Mouse (Mus musculus): Measurements from ENCODE around the gene Spty2d1. TPM values are rescaled to one million over a fixed set of nuclear protein-coding genes. Genes with fewer than 3 reads are reported as not detected.

The Spty2d1 gene
- polyA plus RNA-seq, 1 experiment from 2014 or later: 9.8 TPM

DNA sequence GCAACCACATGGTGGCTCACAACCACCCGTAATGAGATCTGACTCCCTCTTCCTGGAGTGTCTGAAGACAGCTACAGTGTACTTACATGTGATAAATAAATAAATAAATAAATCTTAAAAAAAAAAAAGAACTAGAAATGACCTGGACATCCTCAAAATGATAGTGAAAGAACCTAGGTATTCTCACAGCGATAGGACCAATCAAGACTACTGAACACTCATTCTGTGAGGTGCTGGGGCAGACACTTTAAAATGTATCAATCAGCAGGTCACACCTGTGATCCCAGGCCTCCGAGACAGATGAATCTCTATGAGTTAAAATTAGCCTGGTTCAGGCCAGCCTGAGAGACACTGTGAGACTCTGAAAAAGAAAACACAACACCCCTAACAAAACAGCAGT, 8.4 kb upstream of the Spty2d1 start:
- no peak overlapping the region for H3K4me3 ChIP-seq
- ATAC-seq (ENCODE audit: low FRiP score): no peak
- peaks cover 7% of the 10 kb centered on the region for H3K4me1 ChIP-seq (replicated peaks)
- no peaks in the 10 kb centered on the region for H3K9me3 ChIP-seq
- H3K27ac ChIP-seq: no peak overlapping the region
- H3K4me2 ChIP-seq: no peak overlapping the region
- no peaks in the 10 kb centered on the region for H3K36me3 ChIP-seq
- WGBS: 77% methylated on average over 3 of the region's 3 CpGs
- 0 out of 2 replicates have a peak, but pooled peaks cover 3% of the 10 kb centered on the region for H3K27me3 ChIP-seq
- no peak overlapping the region for H3K9ac ChIP-seq

- H3K4me3 ChIP-seq: peak overlapping the region; percentile 26
- H3K4me2 ChIP-seq: peak overlapping the region; percentile 50
- peak overlapping the region; percentile 48; the same call in 1 of the 2 replicates for H3K27ac ChIP-seq
- H3K9me3 ChIP-seq: no peaks in the 10 kb centered on the region
- 10% methylated on average over 6 of the region's 6 CpGs for WGBS
- peak overlapping the region; percentile 60 for H3K9ac ChIP-seq
- no peaks in the 10 kb centered on the region for H3K36me3 ChIP-seq
- ATAC-seq (ENCODE audit: low FRiP score): peak; percentile 89
- H3K27me3 ChIP-seq: 0 out of 2 replicates have a peak, but pooled peaks cover 3% of the 10 kb centered on the region
- H3K4me1 ChIP-seq (replicated peaks): peaks cover 7% of the 10 kb centered on the region
These were observed 7.3 kb upstream of the Spty2d1 start for GRCm38 (mm10) chr7:47015390-47016065.

DNA sequence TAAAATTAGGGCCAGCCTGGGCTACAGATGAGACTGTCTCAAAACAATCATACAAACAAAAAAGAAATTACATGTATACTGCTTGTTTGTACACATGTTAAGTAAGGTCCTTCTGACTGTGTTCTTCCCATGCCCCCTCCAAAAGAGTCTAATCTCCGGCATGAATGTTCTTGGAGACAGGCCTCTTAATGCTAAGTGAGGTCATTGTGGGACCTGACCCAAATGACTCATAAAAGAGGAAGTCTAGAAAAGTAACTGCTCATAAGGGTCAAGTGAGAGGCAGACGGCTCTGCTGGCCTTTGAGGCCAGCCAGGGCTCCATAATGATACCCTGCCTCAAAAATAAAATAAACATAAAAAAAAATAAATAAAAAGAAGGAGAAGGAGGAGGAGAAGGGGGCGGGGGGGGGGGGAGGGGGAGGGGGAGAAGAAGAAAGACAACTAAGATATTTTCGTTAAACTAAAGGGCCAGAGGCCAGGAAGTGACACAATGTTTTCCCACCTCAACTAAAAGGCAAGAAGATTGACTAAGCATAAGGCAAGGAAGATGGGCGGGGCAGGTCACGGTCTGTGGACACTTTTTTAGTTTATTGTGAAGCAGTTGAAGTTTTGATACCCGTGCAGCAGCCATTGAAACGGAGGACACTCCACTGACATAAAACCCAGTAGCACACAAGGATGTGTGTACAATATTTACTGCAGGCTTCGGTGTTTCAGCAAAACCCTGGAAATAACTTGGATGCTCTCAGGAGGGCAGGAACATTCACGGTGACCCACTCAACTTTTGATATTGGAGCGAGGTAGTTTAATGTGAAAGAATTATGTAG, 6.6 kb upstream of the Spty2d1 start:
- WGBS: 54% methylated on average over 10 of the region's 11 CpGs
- Histone ChIP-seq H3K27ac (0 out of 2 replicates have a peak overlapping the region, but pooled peaks have one; percentile 48), H3K4me2 (no peak overlapping the region), H3K4me1 (replicated peaks) (peaks cover 14% of the 10 kb centered on the region), H3K9me3 (no peaks in the 10 kb centered on the region), H3K27me3 (no peaks in the 10 kb centered on the region), H3K4me3 (no peak overlapping the region), H3K36me3 (no peaks in the 10 kb centered on the region), H3K9ac (no peak overlapping the region)
- ATAC-seq (ENCODE audit: low FRiP score): no peak

GRCm38 (mm10) chr7:47013131-47013767, 5.0 kb upstream of the Spty2d1 start:
- Histone ChIP-seq H3K4me2 (no peak overlapping the region), H3K9me3 (no peaks in the 10 kb centered on the region), H3K27me3 (no peaks in the 10 kb centered on the region), H3K4me3 (no peak overlapping the region), H3K9ac (no peak overlapping the region), H3K36me3 (no peaks in the 10 kb centered on the region), H3K27ac (no peak overlapping the region), H3K4me1 (replicated peaks) (peaks cover 24% of the 10 kb centered on the region)
- 55% methylated on average over 9 of the region's 9 CpGs for WGBS
- ATAC-seq (ENCODE audit: low FRiP score): no peak

- WGBS: 0% methylated on average over 25 of the region's 25 CpGs
- Histone ChIP-seq H3K4me3 (peak overlapping the region; percentile 68), H3K4me2 (peak overlapping the region; percentile 91)
These were observed 418 bp downstream of the Spty2d1 start for GRCm38 (mm10) chr7:47007818-47008167.

DNA sequence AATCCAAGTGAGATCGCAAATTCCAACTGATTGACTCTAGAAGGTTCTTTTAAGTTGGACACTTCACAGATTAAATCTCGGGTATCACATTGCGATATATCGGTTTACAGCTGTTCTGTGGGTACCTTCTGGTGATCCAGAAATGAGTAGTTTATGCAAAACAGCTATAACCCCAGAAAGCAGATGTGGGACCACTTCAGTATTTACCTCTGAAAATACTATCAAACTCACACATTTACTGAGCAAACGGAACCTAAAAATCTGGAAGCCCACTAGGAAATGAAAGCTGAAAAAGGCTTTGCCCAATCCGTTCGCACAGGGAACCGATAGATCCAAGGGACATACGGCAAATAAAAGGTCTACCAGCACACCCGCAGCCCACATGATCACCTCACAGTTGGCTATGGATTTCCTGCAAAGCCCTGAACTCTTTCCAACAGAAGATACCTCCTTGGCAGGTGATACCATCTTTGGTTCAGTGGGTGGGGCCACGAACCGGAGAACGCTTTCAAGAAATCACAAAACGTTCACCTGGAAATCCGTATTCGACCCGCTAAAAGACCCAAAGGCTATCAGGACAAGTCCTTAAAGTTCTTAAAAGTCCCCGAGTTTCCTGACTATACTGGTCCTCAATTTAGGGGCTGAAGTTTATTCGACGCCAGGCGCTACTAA, 966 bp downstream of the Spty2d1 start:
- Histone ChIP-seq H3K36me3 (no peaks in the 10 kb centered on the region), H3K4me3 (peak overlapping the region; percentile 68), H3K27ac (peak overlapping the region; percentile 89), H3K9ac (peak overlapping the region; percentile 82), H3K27me3 (no peaks in the 10 kb centered on the region), H3K9me3 (no peaks in the 10 kb centered on the region), H3K4me2 (peak overlapping the region; percentile 91), H3K4me1 (replicated peaks) (peaks cover 51% of the 10 kb centered on the region)
- no peak for ATAC-seq (ENCODE audit: low FRiP score)
- 27% methylated on average over 21 of the region's 21 CpGs for WGBS

More at GRCm38 (mm10) chr7:47007818-47008167, 418 bp downstream of the Spty2d1 start:
- Histone ChIP-seq H3K27ac (peak overlapping the region; percentile 89), H3K9ac (peak overlapping the region; percentile 82), H3K9me3 (no peaks in the 10 kb centered on the region), H3K4me1 (replicated peaks) (peaks cover 45% of the 10 kb centered on the region), H3K27me3 (no peaks in the 10 kb centered on the region), H3K36me3 (no peaks in the 10 kb centered on the region)
- peak; percentile 67 for ATAC-seq (ENCODE audit: low FRiP score)

DNA sequence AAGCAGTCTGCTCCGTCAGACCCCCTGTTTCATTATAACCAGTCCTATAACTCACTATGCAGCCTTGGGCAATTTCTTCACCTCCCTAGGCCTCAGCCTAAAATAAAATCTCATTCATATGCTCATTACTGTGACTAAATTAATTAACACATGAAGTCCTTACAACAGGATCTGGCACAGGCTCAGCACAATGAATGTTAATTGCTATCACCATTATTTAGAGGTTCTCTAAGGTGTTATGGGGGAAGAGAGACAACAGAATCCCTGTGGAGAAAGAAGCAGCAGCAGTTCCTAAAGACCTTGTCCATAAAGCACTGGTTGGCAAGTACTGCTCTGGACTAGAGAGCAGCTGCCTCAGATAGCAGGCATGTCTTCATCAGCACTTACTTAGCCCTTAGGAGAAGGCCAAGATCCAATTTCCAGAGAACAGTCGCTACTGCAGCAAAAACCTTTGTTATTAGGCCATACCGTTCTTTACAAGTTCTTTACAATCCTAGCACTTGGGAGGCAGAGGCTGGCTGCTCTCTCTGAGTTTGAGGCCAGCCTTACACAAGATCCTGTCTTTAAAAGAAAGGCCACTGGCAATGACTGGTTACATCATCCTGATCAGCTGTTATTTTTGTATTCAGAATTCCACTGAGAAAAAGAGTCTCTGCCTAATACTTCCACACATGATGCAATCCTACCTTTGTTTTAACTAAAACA, 4.6 kb downstream of the Spty2d1 start:
- Histone ChIP-seq H3K4me1 (replicated peaks) (peaks cover 56% of the 10 kb centered on the region), H3K27me3 (no peaks in the 10 kb centered on the region), H3K4me3 (no peak overlapping the region), H3K9me3 (no peaks in the 10 kb centered on the region), H3K36me3 (peaks cover 7% of the 10 kb centered on the region), H3K27ac (peak overlapping the region; percentile 20), H3K9ac (peak overlapping the region; percentile 43; the same call in 1 of the 2 replicates), H3K4me2 (no peak overlapping the region)
- ATAC-seq (ENCODE audit: low FRiP score): no peak
- WGBS: 28% methylated on average over 3 of the region's 3 CpGs

GRCm38 (mm10) chr7:47001900-47002275, 6.3 kb downstream of the Spty2d1 start:
- Histone ChIP-seq H3K9me3 (no peaks in the 10 kb centered on the region), H3K4me2 (no peak overlapping the region), H3K9ac (peak overlapping the region; percentile 29; the same call in 1 of the 2 replicates), H3K4me1 (replicated peaks) (peaks cover 48% of the 10 kb centered on the region), H3K4me3 (no peak overlapping the region), H3K27ac (no peak overlapping the region), H3K36me3 (peaks cover 24% of the 10 kb centered on the region), H3K27me3 (no peaks in the 10 kb centered on the region)
- 67% methylated on average over 4 of the region's 4 CpGs for WGBS
- no peak for ATAC-seq (ENCODE audit: low FRiP score)

GRCm38 (mm10) chr7:47001125-47001899, 6.9 kb downstream of the Spty2d1 start:
- H3K27ac ChIP-seq: no peak overlapping the region
- no peak overlapping the region for H3K9ac ChIP-seq
- no peaks in the 10 kb centered on the region for H3K27me3 ChIP-seq
- H3K4me3 ChIP-seq: no peak overlapping the region
- no peaks in the 10 kb centered on the region for H3K9me3 ChIP-seq
- no peak for ATAC-seq (ENCODE audit: low FRiP score)
- peaks cover 26% of the 10 kb centered on the region for H3K36me3 ChIP-seq
- 84% methylated on average over 5 of the region's 5 CpGs for WGBS
- H3K4me1 ChIP-seq (replicated peaks): peaks cover 45% of the 10 kb centered on the region
- H3K4me2 ChIP-seq: no peak overlapping the region

- Histone ChIP-seq H3K4me1 (replicated peaks) (peaks cover 44% of the 10 kb centered on the region), H3K27ac (no peak overlapping the region), H3K9ac (0 out of 2 replicates have a peak overlapping the region, but pooled peaks have one; percentile 2)
These were observed 7.6 kb downstream of the Spty2d1 start for GRCm38 (mm10) chr7:47000644-47000983.

More at GRCm38 (mm10) chr7:47000644-47000983, 7.6 kb downstream of the Spty2d1 start:
- no peak overlapping the region for H3K4me3 ChIP-seq
- WGBS: 44% methylated on average over 3 of the region's 3 CpGs
- peak; percentile 82 for ATAC-seq (ENCODE audit: low FRiP score)
- H3K4me2 ChIP-seq: no peak overlapping the region
- peaks cover 32% of the 10 kb centered on the region for H3K36me3 ChIP-seq
- no peaks in the 10 kb centered on the region for H3K27me3 ChIP-seq
- no peaks in the 10 kb centered on the region for H3K9me3 ChIP-seq

Data from hindbrain, embryonic 13.5 days (tissue).